Mouse (Mus musculus) hindbrain, embryonic 10.5 days (tissue): Measurements from ENCODE around the gene Tmem130. TPM values are rescaled to one million over a fixed set of nuclear protein-coding genes. Genes with fewer than 3 reads are reported as not detected.
A peak's percentile ranks its signal among the peaks of the same experiment; 100 is the strongest.

Source experiments
- DNase-seq: peaks from one replicate; pipeline ENCODE4 v3.0.0-alpha.2; 2017; ENCODE audit warnings: low spot score
- H3K27ac ChIP-seq: fragments of 300-500 bp; sonication (generic); 2 replicates; pipeline ENCODE4 v1.5.1; 2016; ENCODE audit warnings: mild to moderate bottlenecking, moderate library complexity
- H3K27me3 ChIP-seq: fragments of 300-500 bp; sonication (generic); 2 replicates; pipeline ENCODE4 v1.6.1; 2016; ENCODE audit warnings: mild to moderate bottlenecking; ENCODE audit not compliant: poor library complexity, insufficient read depth, severe bottlenecking
- H3K36me3 ChIP-seq: fragments of 300-500 bp; sonication (generic); 2 replicates; pipeline ENCODE4 v1.6.1; 2016; ENCODE audit warnings: mild to moderate bottlenecking, moderate library complexity
- H3K4me1 ChIP-seq: fragments of 300-500 bp; sonication (generic); replicated peaks from 2 replicates; pipeline ENCODE4 v1.6.1; 2016; ENCODE audit warnings: mild to moderate bottlenecking
- H3K4me3 ChIP-seq: fragments of 300-500 bp; sonication (generic); 2 replicates; pipeline ENCODE4 v1.5.1; 2016; ENCODE audit warnings: mild to moderate bottlenecking, moderate library complexity
- H3K9me3 ChIP-seq: fragments of 300-500 bp; sonication (generic); 2 replicates; pipeline ENCODE4 v1.6.1; 2016; ENCODE audit warnings: mild to moderate bottlenecking, moderate library complexity
- WGBS: fragments of 180-500 bp; shearing (Covaris S2); methylation state at CpG from one replicate; pipeline ENCODE4 v1.1.7; 2016; 5-methylcytosine and 5-hydroxymethylcytosine counted together
- polyA plus RNA-seq: library from polyadenylated mRNA; unstranded; fragments of >200 nt; fragmentation: Nextera tagmentation; extraction: Ambion mirVana; gene quantifications from 2 replicates; pipeline ENCODE4 v1.2.1, GENCODE M21; 2016

Tmem130 gene
- polyA plus RNA-seq, 1 experiment from 2014 or later: 13.8 TPM

DNA sequence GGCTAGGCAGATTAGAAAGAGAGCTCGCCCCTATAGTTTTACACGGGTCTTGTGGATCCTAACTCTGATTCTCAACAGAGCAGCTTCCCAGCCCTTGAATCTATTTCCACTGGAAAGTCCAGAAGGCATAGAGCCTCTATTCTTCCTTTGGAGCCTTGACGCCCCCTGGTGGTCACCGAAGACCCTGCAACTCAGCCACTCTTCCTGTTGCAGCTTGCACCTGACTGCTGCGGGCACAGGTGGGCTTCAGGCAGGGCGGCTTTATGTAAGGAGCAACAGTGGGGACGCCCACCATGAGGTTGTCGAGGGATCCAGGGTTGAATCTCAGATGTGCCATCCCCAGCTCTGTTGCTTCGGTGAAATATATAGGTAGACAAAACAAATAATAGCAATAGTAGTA is 34.5 kb downstream of the Tmem130 start:
- peaks cover 19% of the 10 kb centered on the region for H3K27me3 ChIP-seq
- H3K27ac ChIP-seq: no peak overlapping the region
- no peaks in the 10 kb centered on the region for H3K9me3 ChIP-seq
- H3K4me1 ChIP-seq: peaks cover 6% of the 10 kb centered on the region
- no peaks in the 10 kb centered on the region for H3K36me3 ChIP-seq
- 9% methylated on average over 9 of the region's 9 CpGs for WGBS
- H3K4me3 ChIP-seq: no peak overlapping the region
- peak; percentile 76 for DNase-seq

DNA sequence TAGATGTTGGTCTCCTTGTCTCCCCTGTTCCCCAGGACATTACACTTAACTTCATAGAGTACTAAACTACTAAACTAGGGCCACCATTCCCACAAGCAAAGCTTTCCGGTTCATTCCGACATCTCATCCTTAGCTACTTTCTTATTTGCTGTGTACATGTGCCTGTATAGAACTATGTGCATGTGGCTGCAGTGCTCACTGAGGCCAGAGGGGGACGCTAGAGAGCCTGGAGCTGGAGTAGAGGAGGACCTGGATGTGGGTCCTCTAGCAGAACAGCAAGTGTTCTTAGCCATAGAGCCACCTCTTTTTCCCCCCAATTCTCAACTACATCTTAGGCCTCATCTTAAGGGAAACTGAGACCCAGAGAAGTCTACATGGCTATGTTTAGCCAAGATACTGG is 36.1 kb downstream of the Tmem130 start:
- Histone ChIP-seq H3K4me3 (no peak overlapping the region), H3K4me1 (peaks cover 6% of the 10 kb centered on the region), H3K27me3 (peaks cover 19% of the 10 kb centered on the region), H3K27ac (no peak overlapping the region), H3K36me3 (no peaks in the 10 kb centered on the region), H3K9me3 (no peaks in the 10 kb centered on the region)
- 83% methylated on average over 3 of the region's 3 CpGs for WGBS
- no peak for DNase-seq

DNA sequence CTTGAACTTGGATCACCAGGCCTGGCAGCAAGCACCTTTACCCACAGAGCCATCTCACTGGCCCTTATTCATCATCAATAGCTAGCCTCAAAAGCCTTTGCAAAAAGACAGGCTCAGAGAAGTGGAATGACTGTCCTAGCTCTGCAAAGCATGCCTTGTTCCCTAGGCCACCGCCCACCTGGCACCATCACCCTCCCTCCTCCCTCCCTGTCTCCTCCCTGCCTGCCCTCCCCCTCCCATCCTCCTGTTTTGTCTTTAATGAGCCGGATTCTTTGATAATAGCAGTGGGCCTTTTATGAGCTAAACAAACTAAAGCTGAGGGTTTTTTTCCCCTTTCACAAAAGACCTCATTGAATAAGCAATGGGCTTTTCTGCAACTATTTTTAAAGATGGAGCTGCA is 36.7 kb downstream of the Tmem130 start:
- no peaks in the 10 kb centered on the region for H3K36me3 ChIP-seq
- peak; percentile 12 for DNase-seq
- peaks cover 6% of the 10 kb centered on the region for H3K4me1 ChIP-seq
- H3K27ac ChIP-seq: no peak overlapping the region
- H3K27me3 ChIP-seq: peaks cover 19% of the 10 kb centered on the region
- no peaks in the 10 kb centered on the region for H3K9me3 ChIP-seq
- WGBS: 28% methylated on average over 2 of the region's 2 CpGs
- no peak overlapping the region for H3K4me3 ChIP-seq

DNA sequence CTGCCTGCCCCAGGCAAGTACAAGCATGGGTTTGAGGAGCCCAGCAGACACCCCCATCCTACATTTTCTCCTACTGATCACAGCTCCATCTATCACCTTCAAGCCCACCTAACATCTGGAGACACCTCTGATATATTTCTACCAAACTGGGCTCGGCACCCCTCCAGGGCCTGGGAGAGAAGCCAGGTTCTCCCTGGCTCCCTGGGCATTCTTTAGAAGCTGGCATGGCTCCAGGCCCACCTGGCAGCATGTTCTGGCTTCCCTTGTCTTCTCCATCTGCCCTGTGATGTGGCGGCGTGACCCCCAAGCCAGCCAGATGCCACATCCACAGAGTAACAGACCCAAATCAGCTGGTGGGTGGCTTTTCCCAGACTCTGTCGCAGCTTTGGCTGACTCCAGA is 41.3 kb downstream of the Tmem130 start:
- Histone ChIP-seq H3K36me3 (no peaks in the 10 kb centered on the region), H3K27me3 (no peaks in the 10 kb centered on the region), H3K9me3 (no peaks in the 10 kb centered on the region), H3K27ac (no peak overlapping the region), H3K4me3 (no peak overlapping the region), H3K4me1 (peaks cover 6% of the 10 kb centered on the region)
- DNase-seq: no peak
- WGBS: 81% methylated on average over 4 of the region's 4 CpGs

DNA sequence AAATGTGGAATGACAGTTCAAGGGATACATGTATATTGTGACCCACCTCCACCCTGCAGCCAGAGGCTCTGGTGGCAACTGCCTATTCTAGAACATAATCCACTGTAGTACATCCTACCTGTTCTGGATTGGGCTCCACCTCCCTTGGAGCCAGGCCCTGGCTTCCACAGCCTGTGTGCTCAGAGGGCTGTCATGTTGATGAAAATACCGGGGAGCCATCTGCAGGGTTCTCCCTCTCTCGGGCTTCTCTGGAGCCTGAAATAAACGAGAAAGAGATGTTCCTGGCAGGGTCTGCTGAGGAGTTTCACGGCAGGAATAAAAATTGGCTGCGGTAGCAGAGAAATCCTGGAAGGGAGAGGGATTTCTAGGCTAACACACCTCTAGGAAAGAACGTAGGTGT is 41.8 kb downstream of the Tmem130 start:
- DNase-seq: no peak
- H3K4me3 ChIP-seq: no peak overlapping the region
- 79% methylated on average over 6 of the region's 6 CpGs for WGBS
- no peaks in the 10 kb centered on the region for H3K36me3 ChIP-seq
- no peak overlapping the region for H3K27ac ChIP-seq
- no peaks in the 10 kb centered on the region for H3K9me3 ChIP-seq
- peaks cover under 1% of the 10 kb centered on the region for H3K4me1 ChIP-seq
- H3K27me3 ChIP-seq: no peaks in the 10 kb centered on the region

DNA sequence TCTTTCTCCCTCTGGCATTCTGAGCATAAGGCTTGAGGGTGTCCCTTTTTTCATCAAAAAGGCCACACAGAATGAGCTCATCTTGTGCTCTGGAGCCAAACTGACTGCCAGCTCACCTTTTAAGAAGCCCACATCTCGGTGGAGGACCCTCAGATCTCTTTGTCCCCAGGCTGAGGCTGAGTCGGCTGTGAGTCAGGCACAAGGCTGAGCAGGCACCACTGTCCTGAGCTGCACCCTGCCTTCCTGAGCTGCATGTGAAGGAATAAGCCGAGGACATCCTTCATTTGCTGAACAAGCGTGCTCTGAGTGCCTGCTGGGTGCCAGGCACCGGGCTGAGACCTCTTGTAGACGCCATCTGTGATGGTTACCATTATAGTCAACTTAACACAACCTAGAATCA is 44.4 kb downstream of the Tmem130 start:
- Histone ChIP-seq H3K27me3 (no peaks in the 10 kb centered on the region), H3K36me3 (no peaks in the 10 kb centered on the region), H3K4me1 (0 out of 2 replicates have a peak, but pooled peaks cover 2% of the 10 kb centered on the region), H3K9me3 (no peaks in the 10 kb centered on the region), H3K27ac (no peak overlapping the region), H3K4me3 (no peak overlapping the region)
- 80% methylated on average over 6 of the region's 6 CpGs for WGBS
- DNase-seq: no peak

DNA sequence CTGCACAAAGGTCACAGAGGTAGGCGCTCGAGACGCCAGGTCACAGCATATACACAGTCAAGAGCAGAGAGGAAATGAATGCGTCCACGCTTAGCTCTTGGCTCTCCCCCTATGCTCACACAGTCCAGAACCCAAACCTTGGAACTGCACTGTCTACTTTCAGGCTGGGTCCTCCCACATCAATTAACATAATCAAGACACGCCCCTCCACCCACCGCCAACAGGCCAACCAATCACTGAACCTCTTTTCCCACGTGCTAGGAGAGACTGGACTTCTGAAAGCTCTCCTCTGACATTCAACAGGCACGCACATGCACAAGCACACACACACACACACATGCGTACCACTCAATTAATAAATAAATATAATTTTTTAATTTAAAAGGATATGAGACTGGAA is 48.2 kb downstream of the Tmem130 start:
- WGBS: 87% methylated on average over 10 of the region's 10 CpGs
- Histone ChIP-seq H3K27ac (no peak overlapping the region), H3K4me1 (0 out of 2 replicates have a peak, but pooled peaks cover 2% of the 10 kb centered on the region), H3K4me3 (no peak overlapping the region), H3K9me3 (no peaks in the 10 kb centered on the region), H3K27me3 (no peaks in the 10 kb centered on the region), H3K36me3 (no peaks in the 10 kb centered on the region)
- no peak for DNase-seq

DNA sequence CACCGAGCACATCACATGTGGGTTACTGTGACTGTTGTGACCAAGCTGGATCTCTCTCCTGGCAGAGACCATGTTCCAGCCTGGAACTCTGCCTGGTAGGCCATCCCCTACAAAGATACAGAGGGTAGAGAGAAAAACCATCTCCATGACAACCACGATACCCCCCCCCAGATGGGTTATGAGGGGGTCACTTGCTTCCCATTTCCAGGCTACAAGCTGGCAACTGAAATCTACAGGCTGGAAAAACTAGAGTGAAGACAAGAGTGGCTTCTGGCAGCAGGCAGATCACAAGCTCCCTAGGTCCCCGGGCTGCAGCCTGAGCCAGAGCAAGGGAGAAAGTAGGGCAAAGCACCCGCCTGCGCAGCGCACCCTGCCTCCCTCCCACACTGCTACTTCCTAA is 54.0 kb downstream of the Tmem130 start:
- WGBS: 95% methylated on average over 6 of the region's 6 CpGs
- DNase-seq: no peak
- H3K27me3 ChIP-seq: no peaks in the 10 kb centered on the region
- no peaks in the 10 kb centered on the region for H3K36me3 ChIP-seq
- peaks cover 13% of the 10 kb centered on the region for H3K4me1 ChIP-seq
- H3K4me3 ChIP-seq: no peak overlapping the region
- H3K27ac ChIP-seq: no peak overlapping the region
- H3K9me3 ChIP-seq: no peaks in the 10 kb centered on the region

DNA sequence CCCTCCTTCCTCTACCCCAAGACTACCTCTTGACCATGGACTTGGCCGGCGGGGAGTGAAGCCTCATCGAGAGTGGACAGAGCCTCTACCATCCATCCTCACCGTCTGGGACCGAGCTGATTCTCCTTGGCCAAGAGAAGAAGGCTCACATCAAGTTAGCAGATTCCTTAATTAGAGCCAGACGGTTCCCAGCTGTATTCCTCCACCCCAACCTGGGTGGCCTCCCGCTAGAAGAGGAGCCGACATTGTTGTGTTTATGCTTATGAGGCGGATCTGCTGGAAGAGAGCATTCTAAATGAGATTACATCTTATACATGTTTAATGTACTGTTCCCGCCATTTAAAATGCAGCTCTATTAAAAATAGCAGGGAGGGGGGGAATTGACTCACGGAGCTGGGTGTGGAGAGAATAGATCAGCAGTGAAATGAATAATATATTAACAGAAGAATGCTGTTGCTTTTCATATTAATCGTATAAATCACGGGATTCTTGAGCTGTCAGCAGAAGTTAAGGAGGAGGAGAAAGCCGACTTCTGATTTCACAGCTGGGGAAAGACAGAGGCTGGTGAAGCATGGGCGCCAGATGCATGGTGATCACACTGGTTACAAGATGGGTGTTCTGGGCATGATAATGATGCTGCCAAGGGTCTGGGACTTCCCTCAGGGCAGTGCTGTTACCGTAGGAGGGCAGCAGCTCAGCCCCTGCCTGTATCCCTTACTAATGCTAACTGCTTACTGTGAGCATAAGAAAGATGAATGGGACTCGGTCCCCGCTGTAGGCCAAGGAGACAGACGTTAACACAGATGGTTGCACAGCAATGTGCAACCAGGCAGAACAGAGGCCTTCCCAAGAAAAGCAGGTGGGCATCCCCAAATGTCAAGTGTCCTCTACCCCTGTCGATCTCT is 57.9 kb downstream of the Tmem130 start:
- Histone ChIP-seq H3K4me1 (peaks cover 12% of the 10 kb centered on the region), H3K27ac (no peak overlapping the region), H3K27me3 (no peaks in the 10 kb centered on the region), H3K4me3 (no peak overlapping the region), H3K9me3 (peaks cover 3% of the 10 kb centered on the region; the same call in 1 of the 2 replicates), H3K36me3 (no peaks in the 10 kb centered on the region)
- 59% methylated on average over 20 of the region's 20 CpGs for WGBS
- peak; percentile 12 for DNase-seq

DNA sequence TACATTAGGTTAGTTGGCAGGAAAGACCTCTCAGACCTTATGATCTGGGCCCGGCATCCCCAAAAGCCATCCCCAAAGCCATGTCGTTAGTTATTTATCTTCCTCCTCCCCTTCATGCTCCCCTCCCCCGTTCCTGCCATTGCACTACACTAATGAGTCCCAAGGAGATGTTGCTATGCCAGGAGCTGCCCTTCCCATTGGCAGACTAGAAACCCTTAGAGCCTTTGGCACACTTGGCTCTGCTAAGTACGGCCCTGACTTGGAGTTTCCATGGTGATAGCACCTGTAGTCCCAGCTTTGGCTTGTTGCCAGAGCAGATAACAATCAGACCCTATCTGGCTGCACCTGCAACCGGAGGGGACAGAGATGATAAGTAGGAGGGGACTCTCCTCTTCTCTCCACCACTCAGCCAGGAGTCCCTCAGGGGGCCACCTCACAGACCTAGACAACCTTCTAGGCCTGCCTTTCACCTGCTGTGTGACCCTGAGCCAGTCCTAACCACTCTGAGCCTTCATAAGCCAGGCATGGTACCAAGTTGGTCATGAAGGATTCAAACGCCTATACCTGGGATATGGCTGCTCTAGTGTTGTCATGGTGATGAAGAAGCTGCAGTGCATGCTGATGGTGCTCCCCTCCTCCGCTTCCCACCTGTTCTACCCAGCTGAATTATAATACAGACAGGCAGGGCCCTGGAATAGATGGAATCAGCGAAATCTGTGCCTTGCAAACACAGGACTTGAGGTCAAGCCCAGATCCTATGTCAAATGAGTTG is 66.1 kb downstream of the Tmem130 start:
- DNase-seq: no peak

DNA sequence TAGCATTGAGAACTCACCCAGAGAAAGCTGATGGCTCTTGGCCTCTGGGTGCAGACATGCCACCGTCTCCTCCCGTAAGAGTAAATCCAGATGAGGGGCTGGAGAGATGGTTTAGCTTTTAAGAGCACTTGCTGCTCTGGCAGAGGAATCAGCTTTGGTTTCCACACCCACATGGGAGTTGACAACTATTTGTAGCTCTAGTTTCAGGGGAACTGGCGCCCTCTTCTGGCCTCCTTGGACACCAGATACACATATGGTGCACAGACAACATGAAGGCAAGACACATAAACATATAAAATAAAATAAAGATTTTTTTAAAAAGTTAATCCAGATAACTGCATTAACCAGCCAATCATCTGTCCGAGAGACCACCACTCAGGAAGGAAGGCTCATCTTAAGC is 67.5 kb downstream of the Tmem130 start:
- H3K4me3 ChIP-seq: no peak overlapping the region
- whole genome bisulfite sequencing: 82% methylated on average over 4 of the region's 4 CpGs

More for the DNA sequence above, 66.1 kb downstream of the Tmem130 start:
- peaks cover 1% of the 10 kb centered on the region; the same call in 1 of the 2 replicates for H3K9me3 ChIP-seq
- peaks cover 25% of the 10 kb centered on the region for H3K4me1 ChIP-seq
- no peak overlapping the region for H3K4me3 ChIP-seq
- H3K36me3 ChIP-seq: no peaks in the 10 kb centered on the region
- 81% methylated on average over 8 of the region's 8 CpGs for WGBS
- H3K27me3 ChIP-seq: no peaks in the 10 kb centered on the region
- H3K27ac ChIP-seq: no peak overlapping the region

DNA sequence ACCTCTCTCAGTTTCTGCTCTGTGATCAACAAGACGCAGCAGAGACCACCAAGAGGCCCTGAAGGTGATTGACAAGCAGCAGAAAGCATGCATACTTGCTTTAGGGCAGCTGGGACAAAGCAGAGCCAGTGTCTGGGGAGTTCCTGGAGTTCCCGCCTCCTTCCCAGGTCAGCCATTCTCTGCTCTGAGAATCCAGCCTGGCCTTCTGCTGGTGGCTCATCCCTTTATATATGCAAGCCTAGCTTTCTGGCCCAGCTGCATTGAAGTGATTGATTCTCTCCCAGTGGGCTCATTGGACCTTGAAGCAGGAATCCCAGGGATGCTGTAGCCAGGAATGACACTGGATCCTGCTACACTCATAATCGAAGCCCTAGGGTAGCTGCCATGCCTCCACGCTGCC is 70.2 kb downstream of the Tmem130 start:
- Histone ChIP-seq H3K9me3 (no peaks in the 10 kb centered on the region), H3K27me3 (no peaks in the 10 kb centered on the region), H3K4me3 (no peak overlapping the region), H3K27ac (peak overlapping the region; percentile 80), H3K4me1 (peaks cover 31% of the 10 kb centered on the region), H3K36me3 (no peaks in the 10 kb centered on the region)
- peak; percentile 62 for DNase-seq
- WGBS: 28% methylated on average over 4 of the region's 4 CpGs

More for the DNA sequence above, 67.5 kb downstream of the Tmem130 start:
- no peaks in the 10 kb centered on the region for H3K36me3 ChIP-seq
- no peaks in the 10 kb centered on the region for H3K9me3 ChIP-seq
- no peak overlapping the region for H3K27ac ChIP-seq
- peak; percentile 12 for DNase-seq
- H3K27me3 ChIP-seq: no peaks in the 10 kb centered on the region
- H3K4me1 ChIP-seq: peaks cover 28% of the 10 kb centered on the region

DNA sequence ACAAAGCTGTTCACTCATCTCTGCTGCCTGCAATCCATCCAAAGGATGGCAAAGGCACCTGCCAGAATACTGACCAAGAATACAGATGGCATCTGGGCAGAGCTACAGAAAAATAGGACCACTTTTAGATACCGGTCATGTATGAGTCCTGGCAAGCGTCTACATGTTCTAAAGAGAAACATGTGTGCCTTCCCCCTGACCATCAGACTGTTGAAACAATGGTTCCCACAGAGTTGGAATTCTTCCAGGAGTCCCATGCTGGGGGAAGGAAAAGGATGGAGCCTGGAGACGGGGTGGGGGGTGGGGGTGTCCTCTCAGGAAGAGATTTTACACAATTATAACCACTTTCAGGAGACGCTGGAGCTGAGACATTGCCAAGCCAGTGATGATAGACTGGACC is 73.2 kb downstream of the Tmem130 start:
- Histone ChIP-seq H3K36me3 (no peaks in the 10 kb centered on the region), H3K27ac (no peak overlapping the region), H3K4me3 (no peak overlapping the region), H3K9me3 (no peaks in the 10 kb centered on the region), H3K27me3 (no peaks in the 10 kb centered on the region), H3K4me1 (peaks cover 24% of the 10 kb centered on the region)
- no peak for DNase-seq
- 72% methylated on average over 4 of the region's 4 CpGs for WGBS
